Mouse (Mus musculus): ENCODE measurements at regions not wholly inside any gene's neighbourhood (a gene's known extent, or its start where the extent isn't known, plus 50 kb on each side); places are given as distances from the start of the nearest gene placed in this dataset.
A peak's percentile ranks its signal among the peaks of the same experiment; 100 is the strongest.

DNA sequence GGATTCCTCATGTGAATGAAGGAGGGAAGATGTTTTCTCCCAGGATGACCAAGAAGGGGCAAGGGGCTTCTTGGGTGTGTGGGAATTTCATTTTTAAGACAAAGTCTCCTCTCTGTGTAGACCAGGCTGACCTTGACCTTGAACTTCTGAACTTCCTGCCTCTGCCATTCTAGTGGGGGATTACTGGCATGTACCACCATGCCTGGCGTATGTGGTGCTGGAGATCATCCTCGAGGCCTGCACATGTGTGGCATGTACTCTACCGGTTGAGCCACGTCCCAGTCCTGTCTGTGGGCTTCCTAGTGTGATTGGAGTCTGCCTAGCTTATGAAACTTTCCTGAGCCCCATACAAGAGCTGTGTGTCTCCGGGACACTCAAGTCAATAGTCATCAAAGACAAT, 131.9 kb upstream of the Jade1 start:
- DNase-seq (ENCODE audit: low spot score) (no peak), ATAC-seq (ENCODE audit: insufficient number of reproducible peaks, low FRiP score, low TSS enrichment, low read depth) (no peak)
- H3K27me3 ChIP-seq (ENCODE audit: control insufficient read depth, insufficient read depth, low read length): no peaks in the 10 kb centered on the region
- WGBS: 38% methylated on average over 5 of the region's 5 CpGs
- no peaks in the 10 kb centered on the region for H3K36me3 ChIP-seq (ENCODE audit: control insufficient read depth, insufficient read depth, low read length)
- no peak overlapping the region for H3K9ac ChIP-seq (ENCODE audit: low read length)
- no peak overlapping the region for H3K4me2 ChIP-seq (ENCODE audit: low read depth, severe bottlenecking)
- peaks cover 6% of the 10 kb centered on the region; the same call in 1 of the 2 replicates for H3K4me1 ChIP-seq (ENCODE audit: control insufficient read depth, insufficient read depth, low read length)
- H3K4me3 ChIP-seq (ENCODE audit: low read depth, low read length): no peak overlapping the region
- no peak overlapping the region for H3K27ac ChIP-seq (replicated peaks; ENCODE audit: low read depth, low read length)
- H3K9me3 ChIP-seq (ENCODE audit: control insufficient read depth, low read length): no peaks in the 10 kb centered on the region

DNA sequence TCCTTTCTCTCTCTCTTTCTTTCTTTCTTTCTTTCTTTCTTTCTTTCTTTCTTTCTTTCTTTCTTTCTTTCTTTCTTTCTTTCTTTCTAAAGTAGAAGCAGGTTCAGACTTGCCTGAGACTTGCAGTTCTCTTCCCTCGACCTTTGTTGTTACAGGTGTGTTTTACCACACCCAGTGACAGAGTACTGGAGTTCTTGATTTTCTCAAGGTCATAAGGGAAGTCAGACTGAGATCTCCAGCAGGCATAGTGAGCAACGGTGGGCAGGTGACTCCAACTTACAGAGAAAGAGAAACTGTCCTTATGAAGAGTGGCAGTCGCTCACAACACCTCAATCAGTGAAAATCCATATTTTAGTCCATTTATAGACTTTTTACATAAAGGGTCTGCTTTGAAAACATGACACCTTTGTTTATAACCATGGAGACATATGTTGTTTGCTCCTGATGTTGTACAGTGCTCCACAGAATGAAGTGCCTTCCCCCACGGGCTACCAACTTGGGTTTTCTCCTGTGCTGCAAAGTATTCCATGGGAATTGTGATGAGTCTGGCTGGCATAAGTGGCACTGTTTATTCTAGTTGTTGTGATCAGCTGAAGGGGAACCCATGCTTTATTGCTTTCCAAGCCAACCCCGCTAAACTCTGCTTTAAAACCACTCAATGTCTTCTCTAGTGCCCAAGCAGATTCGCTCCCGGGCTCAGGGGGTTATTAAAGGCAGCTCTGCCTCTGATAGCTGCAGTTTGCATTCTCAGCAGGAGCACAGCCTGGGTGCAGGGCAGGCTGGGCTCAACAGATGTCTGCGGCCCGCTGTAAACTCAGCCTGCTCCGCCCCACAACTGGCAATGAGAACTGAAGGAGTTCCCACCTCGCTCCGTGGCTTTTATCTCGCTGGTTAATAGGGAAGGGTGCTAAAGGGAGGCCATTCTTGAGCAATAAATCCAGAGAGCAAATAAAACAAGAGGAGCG, 132.6 kb upstream of the Jade1 start:
- 13% methylated on average over 14 of the region's 14 CpGs for WGBS
- Histone ChIP-seq H3K4me1 (ENCODE audit: control insufficient read depth, insufficient read depth, low read length) (peaks cover 6% of the 10 kb centered on the region; the same call in 1 of the 2 replicates), H3K27me3 (ENCODE audit: control insufficient read depth, insufficient read depth, low read length) (no peaks in the 10 kb centered on the region), H3K4me2 (ENCODE audit: low read depth, severe bottlenecking) (no peak overlapping the region), H3K9me3 (ENCODE audit: control insufficient read depth, low read length) (no peaks in the 10 kb centered on the region), H3K4me3 (ENCODE audit: low read depth, low read length) (no peak overlapping the region), H3K27ac (replicated peaks; ENCODE audit: low read depth, low read length) (no peak overlapping the region), H3K36me3 (ENCODE audit: control insufficient read depth, insufficient read depth, low read length) (no peaks in the 10 kb centered on the region), H3K9ac (ENCODE audit: low read length) (no peak overlapping the region)
- ATAC-seq (ENCODE audit: insufficient number of reproducible peaks, low FRiP score, low TSS enrichment, low read depth): no peak
- peak; percentile 44 for DNase-seq (ENCODE audit: low spot score)

DNA sequence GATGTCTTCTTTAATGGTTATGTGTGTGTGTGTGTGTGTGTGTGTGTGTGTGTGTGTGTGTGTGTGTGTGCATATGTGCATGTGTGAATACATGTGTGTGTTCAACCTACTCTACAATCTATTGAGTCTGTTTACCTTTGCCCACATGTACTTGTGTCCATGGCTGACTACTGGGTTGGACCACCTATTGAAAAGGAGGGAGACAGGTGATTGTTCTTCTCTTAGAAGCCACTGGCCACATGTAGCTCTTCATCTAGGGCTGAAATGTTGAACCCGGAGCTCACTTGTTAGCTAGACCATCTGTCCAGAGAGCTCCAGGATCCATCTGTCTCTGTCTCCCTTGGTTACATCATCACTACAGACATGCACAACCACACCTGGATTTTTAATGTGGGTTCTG, 141.8 kb upstream of the Jade1 start:
- no peaks in the 10 kb centered on the region for H3K9me3 ChIP-seq (ENCODE audit: control insufficient read depth, low read length)
- 96% methylated on average over 1 of the region's 1 CpGs for WGBS
- no peaks in the 10 kb centered on the region for H3K4me1 ChIP-seq (ENCODE audit: control insufficient read depth, insufficient read depth, low read length)
- no peaks in the 10 kb centered on the region for H3K27me3 ChIP-seq (ENCODE audit: control insufficient read depth, insufficient read depth, low read length)
- no peaks in the 10 kb centered on the region for H3K36me3 ChIP-seq (ENCODE audit: control insufficient read depth, insufficient read depth, low read length)
- H3K9ac ChIP-seq (ENCODE audit: low read length): no peak overlapping the region
- H3K4me2 ChIP-seq (ENCODE audit: low read depth, severe bottlenecking): no peak overlapping the region
- no peak overlapping the region for H3K27ac ChIP-seq (replicated peaks; ENCODE audit: low read depth, low read length)
- no peak overlapping the region for H3K4me3 ChIP-seq (ENCODE audit: low read depth, low read length)
- DNase-seq (ENCODE audit: low spot score): no peak
- no peak for ATAC-seq (ENCODE audit: insufficient number of reproducible peaks, low FRiP score, low TSS enrichment, low read depth)

DNA sequence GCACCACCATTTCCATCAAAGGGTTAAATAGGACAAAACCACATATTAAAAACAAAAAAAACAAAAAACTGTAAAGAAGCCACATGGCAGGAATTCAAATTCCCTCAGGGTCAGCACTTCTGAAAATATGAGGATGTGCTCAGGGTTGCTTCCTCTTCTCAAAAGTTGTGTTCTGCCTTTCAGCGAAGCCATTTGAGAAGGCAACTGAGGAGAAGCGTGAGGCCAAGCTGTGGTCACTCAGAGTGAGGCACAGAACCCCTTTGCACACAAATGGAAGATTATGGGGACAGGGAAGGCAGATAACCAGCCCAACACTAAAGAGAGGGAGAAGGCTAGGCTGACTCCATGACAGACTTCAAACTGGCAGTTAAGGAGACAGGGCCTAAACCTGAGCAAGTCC, 142.8 kb upstream of the Jade1 start:
- WGBS: 84% methylated on average over 2 of the region's 2 CpGs
- DNase-seq (ENCODE audit: low spot score): no peak
- H3K36me3 ChIP-seq (ENCODE audit: control insufficient read depth, insufficient read depth, low read length): no peaks in the 10 kb centered on the region

DNA sequence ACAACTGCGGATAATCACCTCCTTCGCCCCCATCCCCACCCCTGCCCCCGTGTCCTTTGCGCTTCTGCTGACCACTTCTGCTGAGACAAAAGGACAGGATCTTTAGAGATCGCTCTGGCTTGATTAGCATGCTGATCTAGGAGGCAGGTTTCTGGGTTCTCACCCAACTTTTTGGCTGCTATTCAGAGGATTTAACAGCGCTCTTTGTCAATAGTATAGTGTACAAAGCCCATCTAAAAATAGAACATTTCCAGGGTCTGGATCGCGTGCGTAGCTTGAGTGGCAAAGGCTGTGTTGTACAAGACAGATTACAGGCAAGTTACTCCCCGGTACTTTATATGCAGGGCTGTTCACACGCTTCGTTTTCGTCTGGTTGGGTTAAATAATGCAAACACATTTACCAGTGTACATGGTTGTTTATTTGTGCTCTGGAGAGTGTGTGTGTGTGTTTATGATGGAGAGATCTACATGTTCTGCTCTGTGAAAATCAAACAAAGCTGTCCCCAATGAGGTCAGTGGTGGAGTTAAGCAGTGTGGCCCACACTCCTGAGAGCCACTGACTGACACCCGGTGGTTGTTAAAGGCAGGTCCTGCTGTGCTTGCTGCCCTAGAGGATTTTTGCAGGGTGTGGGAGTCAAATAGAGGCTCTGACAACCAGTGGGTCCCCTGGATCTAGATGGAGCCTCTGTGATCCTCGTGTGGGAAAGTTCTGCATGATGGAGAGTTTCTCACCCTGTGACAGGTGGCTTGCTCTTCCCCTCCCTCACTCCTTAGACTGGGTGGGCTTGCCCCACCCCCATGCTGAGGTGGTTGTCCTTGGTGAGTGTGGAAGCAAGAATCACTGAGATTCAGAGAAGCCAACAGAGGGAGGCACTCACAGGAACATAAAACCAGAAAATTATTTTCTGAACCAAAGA, 146.5 kb upstream of the Jade1 start:
- H3K27me3 ChIP-seq (ENCODE audit: control insufficient read depth, insufficient read depth, low read length): no peaks in the 10 kb centered on the region
- WGBS: 32% methylated on average over 15 of the region's 15 CpGs
- no peak for DNase-seq (ENCODE audit: low spot score)
- no peak overlapping the region for H3K27ac ChIP-seq (replicated peaks; ENCODE audit: low read depth, low read length)
- H3K36me3 ChIP-seq (ENCODE audit: control insufficient read depth, insufficient read depth, low read length): no peaks in the 10 kb centered on the region
- no peaks in the 10 kb centered on the region; the same call in 1 of the 2 replicates for H3K4me1 ChIP-seq (ENCODE audit: control insufficient read depth, insufficient read depth, low read length)
- H3K9ac ChIP-seq (ENCODE audit: low read length): peak overlapping the region; percentile 37; the same call in 1 of the 2 replicates
- H3K4me2 ChIP-seq (ENCODE audit: low read depth, severe bottlenecking): peak overlapping the region; percentile 50
- H3K9me3 ChIP-seq (ENCODE audit: control insufficient read depth, low read length): no peaks in the 10 kb centered on the region
- no peak for ATAC-seq (ENCODE audit: insufficient number of reproducible peaks, low FRiP score, low TSS enrichment, low read depth)
- H3K4me3 ChIP-seq (ENCODE audit: low read depth, low read length): peak overlapping the region; percentile 20

More for the DNA sequence above, 142.8 kb upstream of the Jade1 start:
- no peak for ATAC-seq (ENCODE audit: insufficient number of reproducible peaks, low FRiP score, low TSS enrichment, low read depth)
- Histone ChIP-seq H3K9ac (ENCODE audit: low read length) (no peak overlapping the region), H3K27me3 (ENCODE audit: control insufficient read depth, insufficient read depth, low read length) (no peaks in the 10 kb centered on the region), H3K4me1 (ENCODE audit: control insufficient read depth, insufficient read depth, low read length) (no peaks in the 10 kb centered on the region; the same call in 1 of the 2 replicates), H3K4me3 (ENCODE audit: low read depth, low read length) (no peak overlapping the region), H3K4me2 (ENCODE audit: low read depth, severe bottlenecking) (no peak overlapping the region), H3K27ac (replicated peaks; ENCODE audit: low read depth, low read length) (no peak overlapping the region), H3K9me3 (ENCODE audit: control insufficient read depth, low read length) (no peaks in the 10 kb centered on the region)

DNA sequence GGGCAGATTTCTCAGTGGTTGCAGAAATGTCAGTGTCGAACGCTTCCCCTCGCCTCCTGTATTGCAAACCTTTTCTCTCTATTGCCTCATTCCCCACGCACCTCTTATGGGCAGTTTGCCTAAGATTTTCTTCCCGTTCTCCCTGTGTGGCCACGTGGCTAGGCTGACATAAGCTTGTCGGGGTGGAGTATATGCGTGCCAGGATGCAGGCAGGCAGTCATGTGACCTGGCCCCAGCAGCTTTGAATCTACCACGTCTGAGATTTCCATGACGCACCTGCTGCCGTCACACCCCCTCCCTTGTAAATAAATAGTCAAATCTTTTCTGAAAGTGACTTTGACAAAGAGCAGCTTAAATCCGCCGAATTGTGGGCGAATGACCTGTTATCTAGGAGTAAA, 147.1 kb upstream of the Jade1 start:
- no peak overlapping the region for H3K27ac ChIP-seq (replicated peaks; ENCODE audit: low read depth, low read length)
- H3K27me3 ChIP-seq (ENCODE audit: control insufficient read depth, insufficient read depth, low read length): no peaks in the 10 kb centered on the region
- DNase-seq (ENCODE audit: low spot score): peak; percentile 59
- H3K9ac ChIP-seq (ENCODE audit: low read length): peak overlapping the region; percentile 37; the same call in 1 of the 2 replicates
- ATAC-seq (ENCODE audit: insufficient number of reproducible peaks, low FRiP score, low TSS enrichment, low read depth): no peak; the same call in 1 of the 2 replicates
- no peaks in the 10 kb centered on the region; the same call in 1 of the 2 replicates for H3K4me1 ChIP-seq (ENCODE audit: control insufficient read depth, insufficient read depth, low read length)
- peak overlapping the region; percentile 20 for H3K4me3 ChIP-seq (ENCODE audit: low read depth, low read length)
- WGBS: 13% methylated on average over 14 of the region's 14 CpGs
- no peaks in the 10 kb centered on the region for H3K9me3 ChIP-seq (ENCODE audit: control insufficient read depth, low read length)
- H3K4me2 ChIP-seq (ENCODE audit: low read depth, severe bottlenecking): peak overlapping the region; percentile 50
- H3K36me3 ChIP-seq (ENCODE audit: control insufficient read depth, insufficient read depth, low read length): no peaks in the 10 kb centered on the region

DNA sequence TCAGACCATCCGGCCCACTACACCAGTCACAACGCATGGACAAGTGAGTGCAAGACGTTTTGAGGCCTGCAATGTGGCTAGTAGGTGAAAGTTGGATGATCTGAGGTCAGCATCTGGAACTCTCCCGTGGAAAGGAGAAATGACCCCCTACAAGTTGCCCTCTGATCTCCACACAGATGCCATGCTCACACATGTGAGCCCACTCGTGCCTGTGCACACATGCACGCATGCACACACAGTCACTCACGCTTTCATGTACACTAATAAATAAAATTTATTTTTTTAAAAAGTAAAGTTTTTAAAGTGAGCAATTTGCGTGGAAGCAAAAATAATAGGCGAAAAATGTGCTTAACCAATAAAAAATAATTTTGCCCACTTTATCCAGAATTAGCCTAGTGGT, 147.5 kb upstream of the Jade1 start:
- Histone ChIP-seq H3K4me1 (ENCODE audit: control insufficient read depth, insufficient read depth, low read length) (no peaks in the 10 kb centered on the region; the same call in 1 of the 2 replicates), H3K9me3 (ENCODE audit: control insufficient read depth, low read length) (no peaks in the 10 kb centered on the region), H3K27ac (replicated peaks; ENCODE audit: low read depth, low read length) (no peak overlapping the region), H3K36me3 (ENCODE audit: control insufficient read depth, insufficient read depth, low read length) (no peaks in the 10 kb centered on the region), H3K4me2 (ENCODE audit: low read depth, severe bottlenecking) (peak overlapping the region; percentile 50), H3K27me3 (ENCODE audit: control insufficient read depth, insufficient read depth, low read length) (no peaks in the 10 kb centered on the region), H3K9ac (ENCODE audit: low read length) (no peak overlapping the region), H3K4me3 (ENCODE audit: low read depth, low read length) (no peak overlapping the region)
- ATAC-seq (ENCODE audit: insufficient number of reproducible peaks, low FRiP score, low TSS enrichment, low read depth): no peak
- no peak for DNase-seq (ENCODE audit: low spot score)
- whole genome bisulfite sequencing: 78% methylated on average over 9 of the region's 9 CpGs

DNA sequence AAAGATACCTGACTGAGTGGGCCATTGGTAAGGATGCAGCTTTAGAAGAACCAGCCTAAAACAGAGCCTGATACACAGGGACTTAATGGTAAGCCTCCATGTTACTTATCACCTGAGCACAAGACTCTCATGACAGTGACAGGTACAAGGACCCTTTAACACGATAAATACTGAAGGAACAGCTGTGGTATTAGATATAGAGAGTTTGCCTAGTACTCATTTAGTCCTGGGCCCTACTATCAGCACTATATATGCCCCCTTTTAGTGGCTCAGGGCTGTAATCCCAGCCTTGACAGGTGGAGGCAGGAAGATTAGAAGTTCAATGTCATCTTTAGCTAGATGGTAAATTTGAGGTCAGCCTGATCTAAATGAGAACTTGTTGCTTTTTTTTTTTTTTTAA, 148.0 kb upstream of the Jade1 start:
- Histone ChIP-seq H3K9me3 (ENCODE audit: control insufficient read depth, low read length) (no peaks in the 10 kb centered on the region), H3K4me3 (ENCODE audit: low read depth, low read length) (no peak overlapping the region), H3K27me3 (ENCODE audit: control insufficient read depth, insufficient read depth, low read length) (no peaks in the 10 kb centered on the region), H3K9ac (ENCODE audit: low read length) (no peak overlapping the region), H3K36me3 (ENCODE audit: control insufficient read depth, insufficient read depth, low read length) (no peaks in the 10 kb centered on the region), H3K4me2 (ENCODE audit: low read depth, severe bottlenecking) (no peak overlapping the region), H3K4me1 (ENCODE audit: control insufficient read depth, insufficient read depth, low read length) (no peaks in the 10 kb centered on the region; the same call in 1 of the 2 replicates), H3K27ac (replicated peaks; ENCODE audit: low read depth, low read length) (no peak overlapping the region)
- 85% methylated on average over 1 of the region's 1 CpGs for WGBS
- no peak for DNase-seq (ENCODE audit: low spot score)
- ATAC-seq (ENCODE audit: insufficient number of reproducible peaks, low FRiP score, low TSS enrichment, low read depth): no peak
